Comparison of ENCODE assay signal across 15 mouse cellular contexts in the genomic region with DNA sequence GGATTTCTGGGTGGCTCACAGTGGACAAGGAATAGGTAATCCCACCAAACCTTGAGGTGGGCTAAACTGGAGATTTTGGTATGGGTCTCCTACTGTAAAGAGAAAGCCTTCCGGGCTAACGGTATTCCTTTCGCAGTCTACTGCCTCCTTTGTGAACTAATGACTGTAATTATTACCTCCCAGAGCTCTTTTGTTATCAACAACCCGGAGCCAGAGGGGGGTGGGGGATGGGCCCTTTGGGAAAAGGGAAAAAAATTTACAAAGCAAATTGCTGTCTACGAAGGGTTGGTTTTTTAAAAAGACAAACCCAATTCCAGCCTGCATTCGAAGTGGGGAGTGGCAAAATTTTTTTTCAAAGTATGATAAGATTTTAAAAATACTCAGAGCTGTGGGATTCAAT. TPM values are rescaled to one million over a fixed set of nuclear protein-coding genes. Genes with fewer than 3 reads are reported as not detected.
DNase-seq lines count a peak whose midpoint lies in the region; ATAC-seq and TF ChIP-seq lines count a peak whose summit lies in the region.
"Had no signal": no experiment of that assay in that cellular context is flagged by ENCODE, and none has a peak within 500 bp of the region (broad histone marks: within the 10 kb centered on the region; RNA-seq: fewer than 3 reads in every experiment).

No protein-coding gene starts in this region.

- TF ChIP-seq EP300 in heart, adult 2 months (IDR thresholded peaks at IDR 0.05; ENCODE audit: insufficient read depth, low read depth, low read length), result no peak

- H3K36me3 ChIP-seq in forebrain, embryonic 16.5 days (ENCODE audit: control insufficient read depth, insufficient read depth), result no peaks in the 10 kb centered on the region
- no peaks in the 10 kb centered on the region for H3K36me3 ChIP-seq in midbrain, embryonic 14.5 days (ENCODE audit: control insufficient read depth, insufficient read depth, low read length)
- H3K36me3 ChIP-seq in heart, adult 2 months (ENCODE audit: control insufficient read depth, insufficient read depth, low read length), result no peaks in the 10 kb centered on the region
- H3K36me3 ChIP-seq: heart, embryonic 15.5 days; limb, embryonic 12.5 days had no signal

- WGBS in forebrain, embryonic 16.5 days, result 0% methylated on average over 6 of the region's 6 CpGs
- 1% methylated on average over 6 of the region's 6 CpGs for WGBS in midbrain, embryonic 14.5 days
- WGBS in heart, adult 2 months, result 3% methylated on average over 6 of the region's 6 CpGs

- H3K4me3 ChIP-seq in forebrain, embryonic 16.5 days (replicated peaks; ENCODE audit: low read length), result peak overlapping the region; percentile 29
- peak overlapping the region; percentile 10; the same call in 1 of the 2 replicates for H3K4me3 ChIP-seq in midbrain, embryonic 14.5 days (replicated peaks; ENCODE audit: low read depth, low read length)
- H3K4me3 ChIP-seq in heart, adult 2 months, result no peak overlapping the region
- H3K4me3 ChIP-seq: heart, embryonic 15.5 days; limb, embryonic 12.5 days had no signal

- peaks cover 22% of the 10 kb centered on the region for H3K27me3 ChIP-seq in forebrain, embryonic 16.5 days (replicated peaks; ENCODE audit: control insufficient read depth, insufficient read depth, low read length)
- peaks cover 45% of the 10 kb centered on the region for H3K27me3 ChIP-seq in midbrain, embryonic 14.5 days (ENCODE audit: control insufficient read depth, insufficient read depth, low read length)
- peaks cover 24% of the 10 kb centered on the region for H3K27me3 ChIP-seq in heart, adult 2 months (ENCODE audit: control insufficient read depth, insufficient read depth, low read length)

- peak overlapping the region; percentile 48 for H3K9ac ChIP-seq in forebrain, embryonic 16.5 days (replicated peaks; ENCODE audit: low read depth, low read length)
- peak overlapping the region; percentile 39 for H3K9ac ChIP-seq in midbrain, embryonic 14.5 days (replicated peaks; ENCODE audit: low read length)
- H3K9ac ChIP-seq in heart, adult 2 months (ENCODE audit: low read depth, low read length), result no peak overlapping the region
- H3K9ac ChIP-seq: heart, embryonic 15.5 days; limb, embryonic 12.5 days; lung, embryonic 14.5 days had no signal

- H3K4me1 ChIP-seq in forebrain, embryonic 16.5 days (replicated peaks; ENCODE audit: control insufficient read depth, insufficient read depth, low read length), result peaks cover 50% of the 10 kb centered on the region
- H3K4me1 ChIP-seq in midbrain, embryonic 14.5 days (ENCODE audit: control insufficient read depth, insufficient read depth, low read length), result peaks cover 22% of the 10 kb centered on the region
- H3K4me1 ChIP-seq in heart, adult 2 months (ENCODE audit: control insufficient read depth, insufficient read depth, low read length), result peaks cover 2% of the 10 kb centered on the region

- TF ChIP-seq CTCF in heart, adult 2 months (IDR thresholded peaks at IDR 0.05), result no peak

- H3K4me2 ChIP-seq in forebrain, embryonic 16.5 days (ENCODE audit: low read length), result peak overlapping the region; percentile 62
- peak overlapping the region; percentile 78 for H3K4me2 ChIP-seq in midbrain, embryonic 14.5 days (ENCODE audit: low read length)
- H3K4me2 ChIP-seq: heart, embryonic 15.5 days; limb, embryonic 12.5 days; lung, embryonic 14.5 days had no signal

- ATAC-seq in forebrain, embryonic 16.5 days, result peak; percentile 45
- ATAC-seq in midbrain, embryonic 14.5 days (ENCODE audit: low FRiP score, low TSS enrichment), result no peak

- H3K79me2 ChIP-seq in heart, adult 2 months (replicated peaks; ENCODE audit: control insufficient read depth, insufficient read depth, low read length), result no peaks in the 10 kb centered on the region

- intact Hi-C loops in left cerebral cortex, postnatal 36 days (cut with DNase I), result loop anchor here (10.0 kb wide), 1 partner anchor 585 kb away; no protein-coding TSS in a partner anchor
- intact Hi-C loops in heart, adult 2 months (cut with DNase I), result no loop called here

- H3K27ac ChIP-seq in forebrain, embryonic 16.5 days (ENCODE audit: low read length), result peak overlapping the region; percentile 97
- H3K27ac ChIP-seq in midbrain, embryonic 14.5 days (replicated peaks; ENCODE audit: low read depth, low read length), result peak overlapping the region; percentile 97
- H3K27ac ChIP-seq in heart, adult 2 months, result no peak overlapping the region
- H3K27ac ChIP-seq: heart, embryonic 15.5 days; limb, embryonic 12.5 days had no signal

- H3K9me3 ChIP-seq in forebrain, embryonic 16.5 days (ENCODE audit: control insufficient read depth, low read length), result no peaks in the 10 kb centered on the region
- peaks cover 2% of the 10 kb centered on the region; the same call in 1 of the 2 replicates for H3K9me3 ChIP-seq in midbrain, embryonic 14.5 days (ENCODE audit: control insufficient read depth, low read length)
- H3K9me3 ChIP-seq: heart, embryonic 15.5 days; limb, embryonic 12.5 days had no signal

- TF ChIP-seq POLR2A in heart, adult 2 months (IDR thresholded peaks at IDR 0.05; ENCODE audit: insufficient read depth, low read depth, low read length), result no peak

- DNase-seq in ES-CJ7 (ENCODE audit: low read depth, low spot score) (peak; percentile 85), ZHBTc4 (ENCODE audit: low read depth, low spot score) (peak; percentile 86)
- peak; percentile 66 for DNase-seq in midbrain, embryonic 14.5 days
- DNase-seq in left cerebral cortex, postnatal 36 days (ENCODE audit: low spot score in 2 of 2), result no peak
- no peak for DNase-seq in heart, adult 2 months
- no peak for DNase-seq in thymus, adult 18-20 months
- DNase-seq in cerebellum, adult 9-11 months, result no peak
- DNase-seq: gastrocnemius, postnatal 10 days; kidney, adult 18-20 months; lung, embryonic 14.5 days had no signal

RNA-seq across cellular contexts. Expression of a gene that starts 2.0 kb away (rescaled TPM):
- 64.7 and 74.4 TPM in 2 replicates for polyA plus RNA-seq in forebrain, embryonic 16.5 days (2015; fragmentation: Nextera tagmentation; extraction: Ambion mirVana)
- 58.7 and 62.4 TPM in 2 replicates for polyA plus RNA-seq in midbrain, embryonic 14.5 days (2014; fragmentation: Nextera tagmentation; extraction: Ambion mirVana)
- total RNA-seq in left cerebral cortex, postnatal 36 days (2021), result 100 to 1,000 TPM in 1 of 2 experiments, 10 to 100 TPM in 1; 88.2 to 126 TPM
- total RNA-seq in heart, adult 2 months (2021), result not detected
- polyA plus RNA-seq in heart, adult 2 months (2012; rRNA removed), result not detected in 2 replicates
- total RNA-seq: megakaryocyte, adult 5-6 weeks had no signal
- polyA plus RNA-seq: spleen, adult 2 months had no signal

Comparison
In these comparisons a context has a peak if more than half of its experiments do, and no peak if none do; other contexts are left out.
1. DNase-seq: peak in ES-CJ7 (single experiment), ZHBTc4 (single experiment) and midbrain, embryonic 14.5 days (single experiment); none in left cerebral cortex, postnatal 36 days (0 of 2), heart, adult 2 months (0 of 2), thymus, adult 18-20 months (0 of 2) and cerebellum, adult 9-11 months (single experiment).
2. RNA of a gene that starts 2.0 kb away (polyA plus RNA-seq): 64.7 to 74.4 TPM in forebrain, embryonic 16.5 days and 58.7 to 62.4 TPM in midbrain, embryonic 14.5 days; not detected in heart, adult 2 months; every median in the first group is over 10 times any median in the second.